Mouse (Mus musculus): Measurements from ENCODE around the gene Fmo2.

DNA sequence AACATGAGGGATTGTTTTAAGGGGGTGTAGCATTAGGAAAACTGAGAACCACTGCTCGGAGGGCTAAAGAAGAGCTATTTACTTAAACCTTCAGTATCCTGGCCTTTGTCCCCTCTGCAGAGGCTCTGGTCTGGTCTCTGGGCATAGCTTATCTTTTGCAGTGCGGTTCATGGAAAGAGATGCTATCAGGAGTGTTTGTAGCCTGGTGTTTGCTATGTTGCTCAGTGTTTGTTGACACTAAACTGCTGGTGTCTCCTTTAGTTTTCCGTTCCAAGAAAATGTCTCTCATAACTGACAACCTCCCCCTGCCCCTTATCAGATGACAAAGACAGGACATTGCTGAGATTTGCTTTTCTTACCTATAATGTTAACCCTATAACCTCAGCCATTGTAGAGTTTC, 23.4 kb downstream of the Fmo2 start:
- TF ChIP-seq TCF12 (IDR thresholded peaks at IDR 0.05; ENCODE audit: low read depth, low read length) (no peak), CTCF (conservative IDR thresholded peaks at IDR 0.05 in 1 of 2, IDR thresholded peaks at IDR 0.05 in 1 of 2; ENCODE audit: low read depth in 2 of 2, low read length in 2 of 2) (no peak), ZMIZ1 (IDR thresholded peaks at IDR 0.05; ENCODE audit: low read depth, low read length) (no peak), USF1 (IDR thresholded peaks at IDR 0.05; ENCODE audit: low read depth, low read length) (no peak), POLR2A (IDR thresholded peaks at IDR 0.05; ENCODE audit: low read depth, low read length) (no peak)

All from CH12.LX (cell line).